ENCODE assay signal across 13 mouse cellular contexts in genomic region chr14:121426743-121427142, GRCm38 (mm10). TPM values are rescaled to one million over a fixed set of nuclear protein-coding genes. Genes with fewer than 3 reads are reported as not detected.
A peak's percentile ranks its signal among the peaks of the same experiment; 100 is the strongest.
DNase-seq lines count a peak whose midpoint lies in the region; ATAC-seq and TF ChIP-seq lines count a peak whose summit lies in the region.
"Had no signal": no experiment of that assay in that cellular context is flagged by ENCODE, and none has a peak within 500 bp of the region (broad histone marks: within the 10 kb centered on the region; RNA-seq: fewer than 3 reads in every experiment).

No protein-coding gene starts in this region.

- no peaks in the 10 kb centered on the region for H3K79me2 ChIP-seq in CH12.LX (replicated peaks; ENCODE audit: control insufficient read depth, extremely low read depth, insufficient read depth, poor library complexity, severe bottlenecking)

- no peak overlapping the region for H3K4me2 ChIP-seq in heart, postnatal 0 days (ENCODE audit: low read depth, low read length)
- no peak overlapping the region for H3K4me2 ChIP-seq in CH12.LX (ENCODE audit: insufficient read depth, low read depth, poor library complexity, severe bottlenecking)
- H3K4me2 ChIP-seq: forebrain, embryonic 15.5 days; neural tube, embryonic 13.5 days; stomach, embryonic 15.5 days had no signal

- H3K27me3 ChIP-seq in heart, postnatal 0 days (ENCODE audit: control insufficient read depth, insufficient read depth, low read length), result no peaks in the 10 kb centered on the region
- no peaks in the 10 kb centered on the region for H3K27me3 ChIP-seq in CH12.LX (replicated peaks)
- H3K27me3 ChIP-seq: forebrain, embryonic 15.5 days; neural tube, embryonic 13.5 days; stomach, embryonic 15.5 days had no signal

- no peak for TF ChIP-seq POLR2A in CH12.LX (IDR thresholded peaks at IDR 0.05; ENCODE audit: low read depth, low read length)

- H3K9ac ChIP-seq in heart, postnatal 0 days (replicated peaks; ENCODE audit: low read depth, low read length), result no peak overlapping the region
- H3K9ac ChIP-seq in CH12.LX (ENCODE audit: insufficient read depth, low read depth), result no peak overlapping the region
- H3K9ac ChIP-seq: forebrain, embryonic 15.5 days; neural tube, embryonic 13.5 days; stomach, embryonic 15.5 days had no signal

- peak; percentile 23; the same call in 1 of the 2 replicates for TF ChIP-seq CTCF in heart, postnatal 0 days (IDR thresholded peaks at IDR 0.05; ENCODE audit: low read depth)
- peak; percentile 50 to 65; a peak in 3 of 4 replicates for TF ChIP-seq CTCF in CH12.LX (conservative IDR thresholded peaks at IDR 0.05 in 1 of 2, IDR thresholded peaks at IDR 0.05 in 1 of 2; ENCODE audit: low read depth in 2 of 2, low read length in 2 of 2)

- H3K4me3 ChIP-seq in heart, postnatal 0 days (ENCODE audit: low read depth, low read length), result no peak overlapping the region
- no peak overlapping the region for H3K4me3 ChIP-seq in CH12.LX (replicated peaks in 1 of 3; ENCODE audit: low read depth in 2 of 3, low read length in 2 of 3, poor library complexity in 1 of 3)
- H3K4me3 ChIP-seq: forebrain, embryonic 15.5 days; neural tube, embryonic 13.5 days; stomach, embryonic 15.5 days had no signal

- TF ChIP-seq EP300 in heart, postnatal 0 days (IDR thresholded peaks at IDR 0.05; ENCODE audit: low read depth), result no peak
- TF ChIP-seq EP300 in CH12.LX (IDR thresholded peaks at IDR 0.05; ENCODE audit: low read length), result no peak

- intact Hi-C loops in heart, postnatal 36 days (cut with DNase I), result loop anchor here (2.0 kb wide), 1 partner anchor 148 kb away; no protein-coding TSS in a partner anchor

- in situ Hi-C loops in CH12.LX (cut with MboI; ENCODE audit: low pct_ligation_motif_present, low pct_unique_long_range_greater_than_20kb, low sequenced_read_pairs), result no loop called here

- no peaks in the 10 kb centered on the region for H3K36me3 ChIP-seq in heart, postnatal 0 days (replicated peaks; ENCODE audit: control insufficient read depth, insufficient read depth, low read length)
- no peaks in the 10 kb centered on the region for H3K36me3 ChIP-seq in CH12.LX (replicated peaks in 1 of 2; ENCODE audit: control insufficient read depth in 1 of 2, insufficient read depth in 1 of 2, low read length in 1 of 2)
- H3K36me3 ChIP-seq: forebrain, embryonic 15.5 days; neural tube, embryonic 13.5 days; stomach, embryonic 15.5 days had no signal

- ATAC-seq in heart, postnatal 0 days (ENCODE audit: insufficient read depth, low read depth), result no peak
- ATAC-seq in neutrophil, adult 5-6 weeks (ENCODE audit: extremely low read depth, insufficient number of reproducible peaks, low FRiP score, poor library complexity, severe bottlenecking), result peak; percentile 57; the same call in 1 of the 2 replicates
- ATAC-seq: forebrain, embryonic 15.5 days had no signal

- DNase-seq in heart, postnatal 0 days (ENCODE audit: low spot score), result no peak
- no peak for DNase-seq in heart, postnatal 36 days
- peak; percentile 58 for DNase-seq in CH12.LX (ENCODE audit: extremely low read depth)
- peak; percentile 31 for DNase-seq in c-Kit-positive CD71-negative TER-119-negative erythroid progenitor cells, embryonic 14.5 days (ENCODE audit: low read depth)
- no peak for DNase-seq in frontal cortex, postnatal 25 days (ENCODE audit: low spot score in 2 of 2)
- DNase-seq in gastrocnemius, adult 18-20 months (ENCODE audit: low spot score), result no peak
- DNase-seq in kidney, postnatal 4 days, result no peak
- DNase-seq: cerebellum, postnatal 14 days had no signal

- peaks cover 21% of the 10 kb centered on the region for H3K4me1 ChIP-seq in heart, postnatal 0 days (ENCODE audit: control insufficient read depth, insufficient read depth)
- peaks cover 9 to 49% of the 10 kb centered on the region in 2 experiments for H3K4me1 ChIP-seq in CH12.LX (ENCODE audit: control insufficient read depth in 1 of 2, insufficient read depth in 2 of 2)
- H3K4me1 ChIP-seq: forebrain, embryonic 15.5 days; neural tube, embryonic 13.5 days had no signal

- no peak overlapping the region for H3K27ac ChIP-seq in heart, postnatal 0 days (ENCODE audit: low read depth)
- H3K27ac ChIP-seq in CH12.LX (ENCODE audit: insufficient read depth, low read depth), result no peak overlapping the region
- H3K27ac ChIP-seq: forebrain, embryonic 15.5 days; macrophage; neural tube, embryonic 13.5 days; stomach, embryonic 15.5 days had no signal

- dilution Hi-C loops in CH12.LX (cut with MboI; ENCODE audit: extremely low pct_ligation_motif_present, extremely low pct_unique_long_range_greater_than_20kb, low sequenced_read_pairs), result no loop called here

- peak; percentile 70 for TF ChIP-seq RAD21 in CH12.LX (IDR thresholded peaks at IDR 0.05; ENCODE audit: low read depth, low read length)

- H3K9me3 ChIP-seq in heart, postnatal 0 days (replicated peaks; ENCODE audit: control insufficient read depth, low read length), result no peaks in the 10 kb centered on the region
- H3K9me3 ChIP-seq in CH12.LX (replicated peaks; ENCODE audit: low read length), result peaks cover 6% of the 10 kb centered on the region
- H3K9me3 ChIP-seq: forebrain, embryonic 15.5 days; neural tube, embryonic 13.5 days; stomach, embryonic 15.5 days had no signal

TF ChIP-seq in CH12.LX, 34 proteins besides CTCF, POLR2A, EP300 and RAD21:
- TF ChIP-seq ZNF384 (IDR thresholded peaks at IDR 0.05; ENCODE audit: low read depth, low read length), result peak; percentile 88
- peak; percentile 58 for TF ChIP-seq SMC3 (IDR thresholded peaks at IDR 0.05; ENCODE audit: low read depth, low read length)
- no peak for TF ChIP-seq ETS1 (conservative IDR thresholded peaks at IDR 0.05; ENCODE audit: low read depth, low read length)

RNA-seq across cellular contexts. Expression of gene Stk24, which starts 46.9 kb away (rescaled TPM):
- total RNA-seq in heart, postnatal 0 days (2014; rRNA removed; ENCODE audit: low replicate concordance), result 62.9 and 68.3 TPM in 2 replicates
- 22.6 and 26.7 TPM in 2 replicates for polyA plus RNA-seq in heart, postnatal 0 days (2015; fragmentation: Nextera tagmentation; extraction: Ambion mirVana)
- total RNA-seq in heart, postnatal 36 days (2021), result 10 to 100 TPM; 61.8 to 69.5 TPM
- 52.7 and 61.1 TPM in 2 replicates for total RNA-seq in CH12.LX (2012; rRNA removed)
- total RNA-seq in CH12.LX (2014; rRNA removed), result 35.5 and 43.3 TPM in 2 replicates
- 88.7 and 96.7 TPM in 2 replicates for polyA plus RNA-seq in CH12.LX (2012; ENCODE audit: insufficient read length, low read depth)
- 162 and 165 TPM in 2 replicates for total RNA-seq in neutrophil, adult 5-6 weeks (2017)
- total RNA-seq in gastrocnemius, adult 18-20 months (2021), result 10 to 100 TPM; 27.9 to 31.2 TPM

Comparison
In these comparisons a context has a peak if more than half of its experiments do, and no peak if none do; other contexts are left out.
1. DNase-seq: peak in CH12.LX (single experiment) and c-Kit-positive CD71-negative TER-119-negative erythroid progenitor cells, embryonic 14.5 days (single experiment); none in heart, postnatal 0 days (single experiment), heart, postnatal 36 days (0 of 2), frontal cortex, postnatal 25 days (0 of 2), gastrocnemius, adult 18-20 months (single experiment) and kidney, postnatal 4 days (0 of 2).